Mouse (Mus musculus): ENCODE data around the gene Plekhg5.

DNA sequence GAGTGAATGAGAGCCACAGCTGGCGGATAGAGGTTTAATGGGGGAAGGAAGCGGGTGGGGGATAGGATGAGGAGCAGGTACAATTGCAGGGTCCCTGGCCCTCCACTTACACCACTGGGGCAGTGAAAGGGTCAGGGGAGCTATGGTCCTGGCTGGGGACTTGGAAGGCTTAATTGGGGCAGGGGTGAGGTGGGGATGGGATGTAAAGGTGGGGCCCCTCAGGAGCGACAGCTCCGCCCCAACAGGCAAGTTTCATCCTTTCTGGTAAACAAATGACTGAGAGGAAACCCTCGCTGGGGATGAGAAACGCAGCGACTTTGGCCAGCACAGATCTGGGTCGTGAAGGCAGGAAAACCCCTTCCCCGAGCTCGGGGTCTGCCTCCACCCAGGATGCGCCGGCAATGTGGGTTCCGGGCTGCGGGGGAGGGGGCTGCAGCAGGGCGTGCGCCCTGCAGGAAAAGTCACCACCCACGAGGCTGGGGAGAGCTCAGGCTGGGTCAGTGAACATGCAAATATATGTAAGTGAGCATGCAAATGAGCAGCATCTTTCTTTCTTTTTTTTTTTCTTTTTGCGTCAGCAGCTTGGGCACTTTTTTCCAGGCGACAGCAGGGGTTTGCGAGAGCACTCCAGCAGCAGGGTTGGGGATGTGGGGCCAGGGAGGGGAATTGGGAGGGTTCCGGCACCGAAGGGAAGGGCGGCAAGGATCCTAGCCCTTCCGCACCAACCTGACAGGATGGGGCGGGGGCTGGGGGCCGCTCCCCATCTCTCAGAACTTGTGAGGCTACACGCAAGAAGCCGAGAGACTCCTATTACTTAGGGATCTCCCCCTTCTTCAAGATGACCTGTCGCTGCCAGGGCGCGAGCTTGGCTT lies 48.2 kb downstream of the Plekhg5 start:
- TF ChIP-seq POLR2A (IDR thresholded peaks at IDR 0.05; ENCODE audit: borderline replicate concordance, low read depth, low read length) (no peak), CTCF (IDR thresholded peaks at IDR 0.05; ENCODE audit: low read depth, low read length) (no peak)
